Mouse (Mus musculus): ENCODE results near the gene Bbs5. TPM values are rescaled to one million over a fixed set of nuclear protein-coding genes. Genes with fewer than 3 reads are reported as not detected.

The Bbs5 gene
- polyA plus RNA-seq, 1 experiment from 2014 or later: 3.9 TPM

- Histone ChIP-seq H3K27me3 (ENCODE audit: insufficient read depth, low read length) (no peaks in the 10 kb centered on the region), H3K4me1 (ENCODE audit: insufficient read depth) (no peaks in the 10 kb centered on the region), H3K4me3 (ENCODE audit: low read depth, low read length) (no peak overlapping the region), H3K4me2 (ENCODE audit: low read depth, low read length) (no peak overlapping the region), H3K9me3 (ENCODE audit: low read length) (no peaks in the 10 kb centered on the region), H3K27ac (ENCODE audit: low read depth) (no peak overlapping the region), H3K9ac (replicated peaks) (no peak overlapping the region), H3K36me3 (replicated peaks; ENCODE audit: insufficient read depth, low read length) (no peaks in the 10 kb centered on the region)
- ATAC-seq: no peak
- no peak for DNase-seq
- TF ChIP-seq EP300 (IDR thresholded peaks at IDR 0.05; ENCODE audit: low read depth): no peak
- TF ChIP-seq CTCF (IDR thresholded peaks at IDR 0.05; ENCODE audit: low read depth): no peak
These were observed 28.6 kb upstream of the Bbs5 start for GRCm38 (mm10) chr2:69618336-69618735.

- TF ChIP-seq EP300 (IDR thresholded peaks at IDR 0.05; ENCODE audit: low read depth) (no peak), CTCF (IDR thresholded peaks at IDR 0.05; ENCODE audit: low read depth) (peak; percentile 13; the same call in 1 of the 2 replicates)
- Histone ChIP-seq H3K9ac (replicated peaks) (no peak overlapping the region), H3K27me3 (ENCODE audit: insufficient read depth, low read length) (0 out of 2 replicates have a peak, but pooled peaks cover 2% of the 10 kb centered on the region), H3K27ac (ENCODE audit: low read depth) (no peak overlapping the region), H3K4me1 (ENCODE audit: insufficient read depth) (no peaks in the 10 kb centered on the region), H3K4me3 (ENCODE audit: low read depth, low read length) (no peak overlapping the region), H3K4me2 (ENCODE audit: low read depth, low read length) (no peak overlapping the region), H3K9me3 (ENCODE audit: low read length) (no peaks in the 10 kb centered on the region), H3K36me3 (replicated peaks; ENCODE audit: insufficient read depth, low read length) (no peaks in the 10 kb centered on the region)
- ATAC-seq: no peak
- DNase-seq: no peak
These were observed 27.7 kb upstream of the Bbs5 start for GRCm38 (mm10) chr2:69619286-69619685.

- Histone ChIP-seq H3K9ac (replicated peaks) (no peak overlapping the region), H3K27ac (ENCODE audit: low read depth) (no peak overlapping the region), H3K9me3 (ENCODE audit: low read length) (no peaks in the 10 kb centered on the region), H3K4me1 (ENCODE audit: insufficient read depth) (no peaks in the 10 kb centered on the region), H3K4me2 (ENCODE audit: low read depth, low read length) (no peak overlapping the region), H3K4me3 (ENCODE audit: low read depth, low read length) (no peak overlapping the region), H3K36me3 (replicated peaks; ENCODE audit: insufficient read depth, low read length) (no peaks in the 10 kb centered on the region), H3K27me3 (ENCODE audit: insufficient read depth, low read length) (0 out of 2 replicates have a peak, but pooled peaks cover 2% of the 10 kb centered on the region)
- 80% methylated on average over 17 of the region's 17 CpGs for WGBS (ENCODE audit: insufficient replicate concordance)
- ATAC-seq (peak; percentile 33; the same call in 1 of the 2 replicates), DNase-seq (no peak)
- TF ChIP-seq CTCF (IDR thresholded peaks at IDR 0.05; ENCODE audit: low read depth) (no peak), EP300 (IDR thresholded peaks at IDR 0.05; ENCODE audit: low read depth) (no peak)
These were observed 17.8 kb upstream of the Bbs5 start for GRCm38 (mm10) chr2:69629215-69629614.

- Histone ChIP-seq H3K36me3 (replicated peaks; ENCODE audit: insufficient read depth, low read length) (no peaks in the 10 kb centered on the region), H3K9me3 (ENCODE audit: low read length) (no peaks in the 10 kb centered on the region), H3K4me2 (ENCODE audit: low read depth, low read length) (no peak overlapping the region), H3K9ac (replicated peaks) (no peak overlapping the region), H3K27ac (ENCODE audit: low read depth) (no peak overlapping the region), H3K27me3 (ENCODE audit: insufficient read depth, low read length) (no peaks in the 10 kb centered on the region), H3K4me1 (ENCODE audit: insufficient read depth) (no peaks in the 10 kb centered on the region), H3K4me3 (ENCODE audit: low read depth, low read length) (no peak overlapping the region)
- DNase-seq (no peak), ATAC-seq (no peak)
- WGBS (ENCODE audit: insufficient replicate concordance): 84% methylated on average over 6 of the region's 6 CpGs
- TF ChIP-seq EP300 (IDR thresholded peaks at IDR 0.05; ENCODE audit: low read depth) (no peak), CTCF (IDR thresholded peaks at IDR 0.05; ENCODE audit: low read depth) (no peak)
These were observed 17.1 kb upstream of the Bbs5 start for GRCm38 (mm10) chr2:69629914-69630313.

- 81% methylated on average over 5 of the region's 5 CpGs for WGBS (ENCODE audit: insufficient replicate concordance)
- Histone ChIP-seq H3K36me3 (replicated peaks; ENCODE audit: insufficient read depth, low read length) (no peaks in the 10 kb centered on the region), H3K27ac (ENCODE audit: low read depth) (no peak overlapping the region), H3K27me3 (ENCODE audit: insufficient read depth, low read length) (no peaks in the 10 kb centered on the region), H3K4me1 (ENCODE audit: insufficient read depth) (no peaks in the 10 kb centered on the region), H3K9ac (replicated peaks) (no peak overlapping the region), H3K4me2 (ENCODE audit: low read depth, low read length) (no peak overlapping the region), H3K4me3 (ENCODE audit: low read depth, low read length) (no peak overlapping the region), H3K9me3 (ENCODE audit: low read length) (no peaks in the 10 kb centered on the region)
- no peak for TF ChIP-seq EP300 (IDR thresholded peaks at IDR 0.05; ENCODE audit: low read depth)
- no peak for TF ChIP-seq CTCF (IDR thresholded peaks at IDR 0.05; ENCODE audit: low read depth)
- no peak for DNase-seq
- ATAC-seq: no peak
These were observed 16.2 kb upstream of the Bbs5 start for GRCm38 (mm10) chr2:69630792-69631191.

- H3K4me2 ChIP-seq (ENCODE audit: low read depth, low read length): no peak overlapping the region
- DNase-seq (no peak), ATAC-seq (no peak)
These were observed 15.5 kb upstream of the Bbs5 start for GRCm38 (mm10) chr2:69631449-69631848.

More at GRCm38 (mm10) chr2:69631449-69631848, 15.5 kb upstream of the Bbs5 start:
- no peak overlapping the region for H3K4me3 ChIP-seq (ENCODE audit: low read depth, low read length)
- TF ChIP-seq CTCF (IDR thresholded peaks at IDR 0.05; ENCODE audit: low read depth) (peak; percentile 47), EP300 (IDR thresholded peaks at IDR 0.05; ENCODE audit: low read depth) (no peak)
- WGBS (ENCODE audit: insufficient replicate concordance): 69% methylated on average over 2 of the region's 2 CpGs
- H3K9ac ChIP-seq (replicated peaks): no peak overlapping the region
- H3K9me3 ChIP-seq (ENCODE audit: low read length): no peaks in the 10 kb centered on the region
- no peaks in the 10 kb centered on the region for H3K27me3 ChIP-seq (ENCODE audit: insufficient read depth, low read length)
- H3K27ac ChIP-seq (ENCODE audit: low read depth): no peak overlapping the region
- H3K4me1 ChIP-seq (ENCODE audit: insufficient read depth): no peaks in the 10 kb centered on the region
- no peaks in the 10 kb centered on the region for H3K36me3 ChIP-seq (replicated peaks; ENCODE audit: insufficient read depth, low read length)

Data from liver, postnatal 0 days (tissue).